Mouse (Mus musculus) heart, embryonic 15.5 days (tissue): ENCODE measurements around the gene Nucb2. TPM values are rescaled to one million over a fixed set of nuclear protein-coding genes. Genes with fewer than 3 reads are reported as not detected.
A peak's percentile ranks its signal among the peaks of the same experiment; 100 is the strongest.

Experiments
- ATAC-seq: fragments of 200-750 bp; cut with Nextera tagmentation; replicated peaks from 2 replicates; pipeline ENCODE4 v1.8.0; 2017; ENCODE audit warnings: low read depth, moderate TSS enrichment; ENCODE audit not compliant: insufficient number of reproducible peaks, insufficient read depth, low FRiP score
- H3K27ac ChIP-seq: fragments of 300-500 bp; sonication (generic); 2 replicates; pipeline ENCODE4 v1.5.1; 2015; ENCODE audit warnings: mild to moderate bottlenecking, inconsistent platforms
- H3K27me3 ChIP-seq: fragments of 300-500 bp; sonication (generic); 2 replicates; pipeline ENCODE4 v1.6.1; 2015; ENCODE audit warnings: inconsistent platforms
- H3K36me3 ChIP-seq: fragments of 300-500 bp; sonication (generic); 2 replicates; pipeline ENCODE4 v1.6.1; 2015; ENCODE audit warnings: mild to moderate bottlenecking, inconsistent platforms
- H3K4me1 ChIP-seq: fragments of 300-500 bp; sonication (generic); replicated peaks from 2 replicates; pipeline ENCODE4 v1.6.1; 2015; ENCODE audit warnings: inconsistent platforms
- H3K4me2 ChIP-seq: fragments of 300-500 bp; sonication (generic); 2 replicates; pipeline ENCODE4 v1.6.1; 2015; ENCODE audit warnings: inconsistent platforms, mild to moderate bottlenecking, moderate library complexity
- H3K4me3 ChIP-seq: fragments of 300-500 bp; sonication (generic); 2 replicates; pipeline ENCODE4 v1.5.1; 2015; ENCODE audit warnings: mild to moderate bottlenecking, inconsistent platforms
- H3K9ac ChIP-seq: fragments of 300-500 bp; sonication (generic); 2 replicates; pipeline ENCODE4 v1.6.1; 2015; ENCODE audit warnings: mild to moderate bottlenecking, inconsistent platforms
- H3K9me3 ChIP-seq: fragments of 300-500 bp; sonication (generic); replicated peaks from 2 replicates; pipeline ENCODE4 v1.6.1; 2016; ENCODE audit warnings: inconsistent platforms
- WGBS: fragments of 180-500 bp; shearing (Covaris S2); methylation state at CpG from one replicate; pipeline ENCODE4 v1.1.7; 2015; ENCODE audit warnings: mixed read lengths; 5-methylcytosine and 5-hydroxymethylcytosine counted together
- polyA plus RNA-seq: library from polyadenylated mRNA; unstranded; fragments of >200 nt; fragmentation: Nextera tagmentation; extraction: Ambion mirVana; gene quantifications from 2 replicates; pipeline ENCODE4 v1.2.1, GENCODE M21; 2015

The Nucb2 gene
- 9.3 and 9.4 TPM in 2 replicates for polyA plus RNA-seq

DNA sequence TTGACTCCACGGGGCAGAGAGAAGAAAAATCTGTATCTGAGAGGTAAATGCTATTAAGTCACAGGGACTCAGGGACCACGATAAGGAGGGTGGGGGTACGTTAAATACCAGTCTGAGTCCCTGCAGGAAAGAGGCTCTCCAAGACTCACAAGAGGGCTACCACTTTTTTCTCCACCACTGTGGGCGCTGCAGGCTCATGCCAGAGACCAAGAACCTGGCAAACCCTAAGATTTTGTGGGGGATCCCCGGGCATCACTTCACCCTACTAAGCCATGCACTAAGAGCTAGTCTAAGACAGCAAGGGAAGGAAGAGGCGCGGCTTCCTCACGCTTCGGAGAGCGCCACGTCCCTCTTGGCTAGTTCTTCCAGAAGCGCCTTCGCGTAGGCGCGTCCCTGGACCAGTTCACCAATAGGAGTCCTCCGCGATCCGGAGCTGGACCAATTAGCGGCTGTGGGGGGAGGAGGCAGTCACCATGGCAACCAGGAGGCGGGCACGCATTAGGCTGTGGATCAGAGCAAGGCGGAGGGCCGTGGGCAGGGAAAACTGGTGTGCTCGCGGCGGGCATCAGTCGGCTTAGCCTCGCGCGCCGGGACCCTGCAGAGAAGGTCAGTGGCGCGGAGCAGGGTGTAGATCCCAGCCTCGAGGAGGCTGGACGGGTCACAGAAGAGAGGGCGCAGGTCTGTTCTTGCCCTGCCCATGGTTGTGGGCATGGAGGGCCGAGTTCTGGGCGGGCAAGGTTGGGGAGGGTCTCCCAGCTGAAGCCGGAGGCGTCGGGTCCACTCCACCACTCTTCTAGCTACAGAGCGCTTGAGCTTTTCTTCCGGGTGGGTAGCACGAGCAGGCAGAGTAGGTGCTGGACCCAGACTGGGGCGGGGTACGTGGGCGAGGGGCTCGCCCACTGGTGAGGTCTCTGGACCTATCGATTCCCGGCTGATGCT, at the start of gene Nucb2:
TSS of gene Nucb2 (plus strand) at position 491 of the 939 bp plus-strand sequence.
- WGBS, result under 1% methylated on average over 51 of the region's 51 CpGs
- H3K27me3 ChIP-seq, result no peaks in the 10 kb centered on the region
- H3K36me3 ChIP-seq, result no peaks in the 10 kb centered on the region
- peak; percentile 100 for ATAC-seq
- H3K4me2 ChIP-seq, result peak within 1 kb of the TSS; percentile 90
- H3K27ac ChIP-seq, result peak within 1 kb of the TSS; percentile 59
- H3K9me3 ChIP-seq, result no peaks in the 10 kb centered on the region
- peaks cover 7% of the 10 kb centered on the region; the same call in 1 of the 2 replicates for H3K4me1 ChIP-seq
- H3K9ac ChIP-seq, result peak within 1 kb of the TSS; percentile 87
- H3K4me3 ChIP-seq, result peak within 1 kb of the TSS; percentile 84

DNA sequence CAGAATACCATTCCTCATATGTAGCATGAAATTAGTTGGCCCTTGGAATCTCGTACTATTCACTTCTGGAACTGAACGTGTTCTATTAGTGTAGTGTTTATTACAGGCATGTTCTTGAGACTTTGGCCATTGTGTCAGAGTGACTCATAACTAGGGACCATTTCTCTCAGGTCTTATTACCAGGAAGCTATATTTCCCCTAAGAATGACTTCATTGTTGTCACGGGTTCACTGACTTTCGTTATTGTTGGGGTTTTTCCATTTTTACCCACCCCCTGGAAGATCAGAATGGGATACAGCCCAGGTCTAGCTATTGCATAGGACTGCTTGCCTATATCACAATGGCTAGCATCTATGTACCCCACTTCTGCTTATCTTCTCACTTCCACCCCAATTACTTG, 47.2 kb upstream of the Nucb2 start:
- Histone ChIP-seq H3K4me3 (no peak overlapping the region), H3K27ac (no peak overlapping the region), H3K27me3 (no peaks in the 10 kb centered on the region), H3K36me3 (no peaks in the 10 kb centered on the region), H3K9ac (no peak overlapping the region), H3K9me3 (no peaks in the 10 kb centered on the region), H3K4me1 (peaks cover 3% of the 10 kb centered on the region), H3K4me2 (no peak overlapping the region)
- 64% methylated on average over 4 of the region's 4 CpGs for WGBS
- ATAC-seq, result no peak

GRCm38 (mm10) chr7:116457391-116457790, 46.8 kb upstream of the Nucb2 start:
- Histone ChIP-seq H3K27me3 (no peaks in the 10 kb centered on the region), H3K9ac (no peak overlapping the region), H3K9me3 (no peaks in the 10 kb centered on the region), H3K27ac (no peak overlapping the region), H3K36me3 (no peaks in the 10 kb centered on the region), H3K4me3 (no peak overlapping the region), H3K4me1 (peaks cover 7% of the 10 kb centered on the region), H3K4me2 (no peak overlapping the region)
- 66% methylated on average over 6 of the region's 6 CpGs for WGBS
- ATAC-seq, result no peak

GRCm38 (mm10) chr7:116458985-116459441, 45.2 kb upstream of the Nucb2 start:
- no peaks in the 10 kb centered on the region for H3K36me3 ChIP-seq
- WGBS, result 22% methylated on average over 3 of the region's 3 CpGs
- no peak overlapping the region for H3K9ac ChIP-seq
- no peak overlapping the region for H3K4me3 ChIP-seq
- H3K4me1 ChIP-seq, result peaks cover 7% of the 10 kb centered on the region
- no peak overlapping the region for H3K27ac ChIP-seq
- no peak overlapping the region for H3K4me2 ChIP-seq
- H3K9me3 ChIP-seq, result no peaks in the 10 kb centered on the region
- ATAC-seq, result no peak
- no peaks in the 10 kb centered on the region for H3K27me3 ChIP-seq

DNA sequence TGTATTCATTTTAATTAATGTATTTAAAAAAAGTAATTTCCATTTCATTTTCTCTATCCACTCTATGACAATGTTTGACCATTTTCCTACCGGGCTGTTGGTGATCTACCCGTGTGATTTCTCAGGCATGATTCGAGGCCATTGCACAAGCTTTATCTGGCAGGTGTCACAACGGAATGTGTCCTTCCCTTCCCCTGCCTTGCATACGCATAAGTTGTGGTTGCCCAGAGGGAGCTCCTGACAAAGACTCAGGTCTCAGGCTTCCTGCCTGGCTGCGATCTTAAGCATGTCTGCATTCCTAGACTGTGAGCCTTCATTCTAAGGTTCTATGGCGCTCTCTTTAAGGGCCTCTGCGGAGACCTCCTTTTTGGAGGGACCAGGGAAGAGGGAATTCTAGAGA, 42.1 kb upstream of the Nucb2 start:
- H3K36me3 ChIP-seq, result no peaks in the 10 kb centered on the region
- WGBS, result 21% methylated on average over 8 of the region's 8 CpGs

GRCm38 (mm10) chr7:116475836-116476235, 28.3 kb upstream of the Nucb2 start:
- H3K9ac ChIP-seq, result no peak overlapping the region
- H3K9me3 ChIP-seq, result no peaks in the 10 kb centered on the region
- H3K36me3 ChIP-seq, result no peaks in the 10 kb centered on the region
- H3K27me3 ChIP-seq, result no peaks in the 10 kb centered on the region
- no peak for ATAC-seq
- H3K4me3 ChIP-seq, result no peak overlapping the region
- no peak overlapping the region for H3K4me2 ChIP-seq
- H3K27ac ChIP-seq, result no peak overlapping the region
- H3K4me1 ChIP-seq, result no peaks in the 10 kb centered on the region; the same call in 1 of the 2 replicates

More for the DNA sequence above, 42.1 kb upstream of the Nucb2 start:
- Histone ChIP-seq H3K27ac (no peak overlapping the region), H3K9ac (no peak overlapping the region), H3K4me2 (no peak overlapping the region), H3K9me3 (no peaks in the 10 kb centered on the region), H3K27me3 (no peaks in the 10 kb centered on the region), H3K4me1 (peaks cover 7% of the 10 kb centered on the region), H3K4me3 (no peak overlapping the region)
- ATAC-seq, result no peak

GRCm38 (mm10) chr7:116476264-116476663, 27.9 kb upstream of the Nucb2 start:
- no peaks in the 10 kb centered on the region; the same call in 1 of the 2 replicates for H3K4me1 ChIP-seq
- no peaks in the 10 kb centered on the region for H3K9me3 ChIP-seq
- no peaks in the 10 kb centered on the region for H3K36me3 ChIP-seq
- no peak overlapping the region for H3K9ac ChIP-seq
- WGBS, result 73% methylated on average over 5 of the region's 5 CpGs
- no peak overlapping the region for H3K27ac ChIP-seq
- H3K4me2 ChIP-seq, result no peak overlapping the region
- no peak overlapping the region for H3K4me3 ChIP-seq
- no peak for ATAC-seq
- no peaks in the 10 kb centered on the region for H3K27me3 ChIP-seq

GRCm38 (mm10) chr7:116483106-116483505, 21.1 kb upstream of the Nucb2 start:
- Histone ChIP-seq H3K27me3 (no peaks in the 10 kb centered on the region), H3K4me3 (no peak overlapping the region), H3K4me1 (peaks cover 10% of the 10 kb centered on the region; the same call in 1 of the 2 replicates), H3K9me3 (no peaks in the 10 kb centered on the region), H3K9ac (no peak overlapping the region), H3K36me3 (no peaks in the 10 kb centered on the region), H3K27ac (no peak overlapping the region), H3K4me2 (no peak overlapping the region)
- WGBS, result 11% methylated on average over 1 of the region's 1 CpGs
- ATAC-seq, result no peak

DNA sequence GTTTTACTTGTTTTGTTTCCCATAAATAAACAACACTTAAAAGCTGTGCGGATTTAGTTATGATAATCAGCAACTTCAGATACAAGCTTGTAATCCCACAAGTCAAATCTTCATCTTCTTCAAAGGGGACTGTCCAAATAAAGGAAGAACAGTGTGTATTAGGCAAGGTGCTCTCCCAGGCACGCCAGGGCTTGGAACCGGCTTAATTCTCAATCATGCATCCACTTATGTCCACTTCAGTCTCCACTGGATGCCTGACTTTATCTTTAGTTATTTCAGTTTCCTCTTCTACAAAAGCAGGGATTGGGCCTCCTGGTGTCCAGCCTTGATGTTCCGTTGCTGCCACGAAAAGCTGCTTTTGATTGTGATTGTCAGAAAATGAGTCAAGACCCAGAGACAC, 20.4 kb upstream of the Nucb2 start:
- no peaks in the 10 kb centered on the region for H3K9me3 ChIP-seq
- WGBS, result 39% methylated on average over 5 of the region's 5 CpGs
- H3K4me2 ChIP-seq, result peak overlapping the region; percentile 6; the same call in 1 of the 2 replicates

GRCm38 (mm10) chr7:116484213-116484612, 20.0 kb upstream of the Nucb2 start:
- no peak overlapping the region for H3K27ac ChIP-seq
- H3K27me3 ChIP-seq, result no peaks in the 10 kb centered on the region
- H3K9me3 ChIP-seq, result no peaks in the 10 kb centered on the region
- H3K4me1 ChIP-seq, result peaks cover 10% of the 10 kb centered on the region; the same call in 1 of the 2 replicates
- H3K9ac ChIP-seq, result no peak overlapping the region
- H3K36me3 ChIP-seq, result no peaks in the 10 kb centered on the region
- peak overlapping the region; percentile 6; the same call in 1 of the 2 replicates for H3K4me2 ChIP-seq
- no peak for ATAC-seq
- no peak overlapping the region for H3K4me3 ChIP-seq
- 55% methylated on average over 5 of the region's 5 CpGs for WGBS

More for the DNA sequence above, 20.4 kb upstream of the Nucb2 start:
- no peak for ATAC-seq
- Histone ChIP-seq H3K9ac (no peak overlapping the region), H3K27ac (no peak overlapping the region), H3K4me1 (peaks cover 10% of the 10 kb centered on the region; the same call in 1 of the 2 replicates), H3K4me3 (no peak overlapping the region), H3K27me3 (no peaks in the 10 kb centered on the region), H3K36me3 (no peaks in the 10 kb centered on the region)

- Histone ChIP-seq H3K36me3 (no peaks in the 10 kb centered on the region), H3K4me3 (no peak overlapping the region), H3K27ac (no peak overlapping the region), H3K4me1 (peaks cover 10% of the 10 kb centered on the region; the same call in 1 of the 2 replicates), H3K9me3 (no peaks in the 10 kb centered on the region), H3K9ac (no peak overlapping the region), H3K27me3 (no peaks in the 10 kb centered on the region), H3K4me2 (no peak overlapping the region)
- no peak for ATAC-seq
- 65% methylated on average over 1 of the region's 1 CpGs for WGBS
Measured at GRCm38 (mm10) chr7:116485062-116485601, 19.0 kb upstream of the Nucb2 start.
